Mouse (Mus musculus) spleen, embryonic (tissue): ENCODE data around the gene Lsm14b.

Experiments
- CTCF ChIA-PET: fragments of 350-600 bp; sonication (Branson Sonifier 250); formaldehyde crosslinking; loops from one replicate; lab custom pipeline; 2022; lab: Charles Lee

The Lsm14b gene

GRCm38 (mm10) chr2:180051986-180052733 lies 27.4 kb downstream of the Lsm14b start:
- CTCF ChIA-PET: interaction anchor here (0.6 to 1.4 kb wide), 3 partner anchors 131 to 1501 kb away, joined by 4 to 7 read pairs (median 4); no protein-coding TSS in a partner anchor

- CTCF ChIA-PET: no interaction called here
Measured at GRCm38 (mm10) chr2:180053001-180053400, 28.2 kb downstream of the Lsm14b start.

GRCm38 (mm10) chr2:180063338-180064131 lies 38.7 kb downstream of the Lsm14b start:
- CTCF ChIA-PET: no interaction called here

- CTCF ChIA-PET: interaction anchor here (0.5 kb wide), 1 partner anchor 405 kb away, joined by 3 read pairs; no protein-coding TSS in a partner anchor
Measured at GRCm38 (mm10) chr2:180069770-180070480, 45.1 kb downstream of the Lsm14b start.

GRCm38 (mm10) chr2:180070481-180071453 lies 46.0 kb downstream of the Lsm14b start, which contains the start of gene Mtg2:
Gene Mtg2, plus strand, starts transcription at chr2:180070588.
- CTCF ChIA-PET: interaction anchor here (0.5 to 0.8 kb wide), 2 partner anchors 44 to 406 kb away, joined by 3 read pairs; no protein-coding TSS in a partner anchor

GRCm38 (mm10) chr2:180071671-180072070 lies 46.9 kb downstream of the Lsm14b start:
- CTCF ChIA-PET: no interaction called here

- CTCF ChIA-PET: no interaction called here
Measured at GRCm38 (mm10) chr2:180072886-180073285, 48.1 kb downstream of the Lsm14b start.

- CTCF ChIA-PET: interaction anchor here (0.6 kb wide), 1 partner anchor 9 kb away, joined by 4 read pairs; no protein-coding TSS in a partner anchor
Measured at GRCm38 (mm10) chr2:180077622-180078021, 52.8 kb downstream of the Lsm14b start.

- CTCF ChIA-PET: no interaction called here
Measured at GRCm38 (mm10) chr2:180080680-180081079, 55.9 kb downstream of the Lsm14b start.

- CTCF ChIA-PET: interaction anchor here (0.7 kb wide), 1 partner anchor 1503 kb away, joined by 26 read pairs; no protein-coding TSS in a partner anchor
Measured at GRCm38 (mm10) chr2:180083063-180083462, 58.3 kb downstream of the Lsm14b start.

- CTCF ChIA-PET: no interaction called here
Measured at GRCm38 (mm10) chr2:180084565-180084964, 59.8 kb downstream of the Lsm14b start.
